Comparison of ENCODE assay signal across 14 mouse cellular contexts in the genomic region with DNA sequence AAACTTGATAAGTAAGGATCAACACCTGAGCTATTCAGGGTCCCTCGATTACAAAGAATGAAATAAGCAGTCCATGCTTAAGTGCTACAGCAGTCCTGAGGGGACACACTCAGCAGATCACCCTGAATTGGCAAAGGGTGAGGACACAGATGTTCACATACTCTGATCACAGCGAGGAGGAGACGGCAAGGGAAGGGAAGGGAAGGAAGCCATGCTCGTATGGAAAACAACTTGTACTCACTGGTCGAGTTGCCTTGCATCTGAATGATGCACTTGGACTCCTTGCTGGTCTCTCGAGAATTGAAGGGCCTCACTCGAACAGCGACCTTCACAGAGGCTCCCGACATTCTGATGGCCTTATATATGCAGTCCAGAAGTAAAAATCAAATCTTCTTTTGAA.
"Had no signal": no experiment of that assay in that cellular context is flagged by ENCODE, and none has a peak within 500 bp of the region (broad histone marks: within the 10 kb centered on the region; RNA-seq: fewer than 3 reads in every experiment).

No protein-coding gene starts in this region.

- H3K27ac ChIP-seq: limb, embryonic 15.5 days; liver, embryonic 12.5 days; midbrain, embryonic 10.5 days; neural tube, embryonic 15.5 days had no signal

- ATAC-seq: liver, embryonic 12.5 days had no signal

- H3K9ac ChIP-seq: limb, embryonic 15.5 days; liver, embryonic 12.5 days; lung, embryonic 14.5 days; neural tube, embryonic 15.5 days had no signal

- H3K27me3 ChIP-seq: limb, embryonic 15.5 days; liver, embryonic 12.5 days; neural tube, embryonic 15.5 days had no signal

- H3K9me3 ChIP-seq: limb, embryonic 15.5 days; liver, embryonic 12.5 days; midbrain, embryonic 10.5 days; neural tube, embryonic 15.5 days had no signal

- DNase-seq: kidney, postnatal 14 days; layer of hippocampus, postnatal 36 days; lung, embryonic 14.5 days; lung, postnatal 10 days; lung, postnatal 4 days; midbrain, embryonic 14.5 days; right cerebral cortex, adult 18-20 months; right cerebral cortex, postnatal 25 days; thymus, postnatal 4 days had no signal

- H3K4me2 ChIP-seq: limb, embryonic 15.5 days; liver, embryonic 12.5 days; lung, embryonic 14.5 days; neural tube, embryonic 15.5 days had no signal

- H3K4me3 ChIP-seq: limb, embryonic 15.5 days; liver, embryonic 12.5 days; midbrain, embryonic 10.5 days; myocyte; neural tube, embryonic 15.5 days had no signal
